Mouse (Mus musculus) regulatory T cell (primary cell): Measurements from ENCODE around the gene Slc6a14.

ENCODE experiments used
- in situ Hi-C: fragments of 300-600 bp; cut with MboI, MseI; formaldehyde crosslinking; loops from one replicate; pipeline ENCODE4 v1.15.1; 2025; ENCODE audit warnings: high pct_unique_total_duplicates

The Slc6a14 gene

DNA sequence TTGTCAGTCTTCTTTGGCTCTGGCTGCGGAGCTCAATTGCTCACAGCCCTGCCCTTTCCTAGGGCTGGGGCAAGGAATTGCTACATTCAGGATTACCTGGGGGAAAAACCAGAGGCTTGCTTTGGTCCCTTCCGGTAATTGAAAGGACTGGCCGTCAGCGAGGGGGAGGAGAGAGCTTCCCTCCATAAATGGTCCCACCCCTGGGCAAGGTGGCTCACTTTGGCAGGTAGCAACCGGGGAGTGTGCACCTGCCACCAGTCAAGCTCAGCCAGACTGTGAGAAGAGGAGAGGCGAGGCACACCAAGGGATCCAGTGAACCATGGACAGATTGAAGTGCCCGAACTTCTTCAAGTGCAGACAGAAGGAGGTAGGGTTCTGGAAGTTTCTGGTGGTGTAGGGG lies at the start of gene Slc6a14:
Gene Slc6a14 (plus strand): TSS at position 68 of the 400 bp plus-strand sequence.
- in situ Hi-C loops, result no loop called here

- in situ Hi-C loops, result no loop called here
Observed at GRCm38 (mm10) chrX:21670896-21671295, 43.8 kb upstream of the Slc6a14 start.

DNA sequence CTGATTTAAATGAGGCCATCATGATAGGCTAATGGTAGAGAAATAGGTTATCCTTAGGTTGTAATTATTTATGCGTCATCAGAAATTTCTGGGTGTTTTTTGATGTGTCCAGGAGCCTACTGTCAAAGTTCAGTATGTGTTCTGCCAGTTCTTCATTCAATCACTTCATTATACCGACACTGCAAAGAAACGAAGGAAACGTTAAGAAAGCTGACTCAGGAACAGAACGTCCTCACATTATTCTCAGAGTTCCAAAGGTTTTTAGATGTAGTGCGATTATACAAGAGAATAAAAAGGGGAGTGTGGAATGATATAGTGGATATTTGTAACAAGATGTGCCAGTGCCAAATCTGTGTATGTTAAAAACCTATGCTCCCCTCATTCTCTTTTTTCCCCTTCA lies 19.5 kb upstream of the Slc6a14 start:
- in situ Hi-C loops, result no loop called here

DNA sequence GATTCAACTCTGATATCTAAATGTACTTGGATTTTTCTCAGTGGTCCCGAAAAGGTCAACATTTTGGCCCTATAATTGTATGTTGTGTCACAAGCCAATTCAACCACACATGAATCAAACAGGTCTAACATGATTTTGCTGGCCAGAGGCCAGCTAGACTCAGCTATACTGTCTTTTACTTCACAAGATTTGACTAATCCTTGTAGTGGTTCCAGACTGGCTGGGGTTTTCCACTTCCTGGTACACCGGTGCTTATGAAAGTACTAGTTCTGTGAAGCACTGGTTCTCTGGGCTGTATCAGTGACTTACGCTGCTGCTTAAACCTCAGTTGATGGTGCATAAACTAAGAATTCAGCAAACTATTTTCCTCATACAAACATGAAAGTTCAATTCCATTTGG lies 19.0 kb upstream of the Slc6a14 start:
- in situ Hi-C loops, result no loop called here

GRCm38 (mm10) chrX:21701646-21702045 lies 13.1 kb upstream of the Slc6a14 start:
- in situ Hi-C loops, result no loop called here

- in situ Hi-C loops, result no loop called here
Observed at GRCm38 (mm10) chrX:21704470-21704869, 10.2 kb upstream of the Slc6a14 start.

DNA sequence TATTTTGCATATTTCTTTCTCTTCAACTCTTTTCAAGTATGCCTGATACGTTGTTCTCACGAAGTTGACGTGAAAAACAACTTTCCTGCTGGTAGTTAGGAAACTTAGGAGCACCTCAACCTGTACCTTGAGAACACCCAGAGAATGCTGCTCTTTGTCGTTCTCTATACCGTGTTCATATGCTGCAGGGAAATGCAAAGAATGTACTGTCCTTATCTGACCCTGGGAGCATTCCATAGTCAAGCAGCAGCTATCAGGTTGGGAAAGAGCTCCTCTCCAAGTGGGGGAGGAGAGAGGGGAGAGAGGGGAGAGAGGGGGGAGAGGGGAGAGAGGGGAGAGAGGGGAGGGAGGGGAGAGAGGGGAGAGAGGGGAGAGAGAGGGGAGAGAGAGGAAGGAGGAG lies 597 bp downstream of the Slc6a14 start:
- in situ Hi-C loops, result no loop called here

- in situ Hi-C loops, result no loop called here
Observed at GRCm38 (mm10) chrX:21716885-21717284, 2.2 kb downstream of the Slc6a14 start.

GRCm38 (mm10) chrX:21744997-21745396 lies 30.3 kb downstream of the Slc6a14 start, which contains the start of gene Gm28269:
TSS of gene Gm28269 (minus strand) at chrX:21745097.
- in situ Hi-C loops, result no loop called here
